Mouse (Mus musculus) monocyte, adult 5-6 weeks (primary cell): Measurements from ENCODE around the gene Gm13271. TPM values are rescaled to one million over a fixed set of nuclear protein-coding genes. Genes with fewer than 3 reads are reported as not detected.
"Not testable (repeated sequence)": the region's sequence is repeated elsewhere in the genome, so short reads cannot be mapped to it uniquely, and the experiment has no call there.

ENCODE experiments used
- ATAC-seq: fragments of 153-309, 156-312 bp; replicated peaks from 2 replicates; pipeline ENCODE4 v1.8.0; 2017; ENCODE audit warnings: mild to moderate bottlenecking; ENCODE audit not compliant: low TSS enrichment, insufficient number of reproducible peaks, severe bottlenecking, poor library complexity, low FRiP score
- total RNA-seq: library from RNA; stranded (forward); fragments of 200-1000, 200-491, 200-594 nt; gene quantifications from 3 replicates; pipeline ENCODE4 v1.2.3, GENCODE M21; 2017

The Gm13271 gene
- not detected in 3 replicates for total RNA-seq

GRCm38 (mm10) chr4:88754818-88755340 lies at the start of gene Gm13271:
Gene Gm13271 (plus strand): TSS chr4:88754868.
- not testable (repeated sequence) for ATAC-seq

GRCm38 (mm10) chr4:88705924-88706323 lies 48.7 kb upstream of the Gm13271 start:
- ATAC-seq = peak; percentile 71

GRCm38 (mm10) chr4:88707128-88707826 lies 47.4 kb upstream of the Gm13271 start:
- ATAC-seq = peak; percentile 76

GRCm38 (mm10) chr4:88714281-88714680 lies 40.4 kb upstream of the Gm13271 start:
- ATAC-seq = no peak

GRCm38 (mm10) chr4:88715059-88715458 lies 39.6 kb upstream of the Gm13271 start:
- ATAC-seq = no peak

- ATAC-seq = no peak
Observed at GRCm38 (mm10) chr4:88718715-88719114, 36.0 kb upstream of the Gm13271 start.

GRCm38 (mm10) chr4:88721791-88722721 lies 32.6 kb upstream of the Gm13271 start, which contains the start of the genes Gm26566 and Klhl9:
Gene Gm26566 (plus strand): TSS chr4:88721805.
Gene Klhl9 (minus strand): TSS chr4:88722465.
- ATAC-seq = peak; percentile 82

- ATAC-seq = no peak
Observed at GRCm38 (mm10) chr4:88723497-88724090, 31.1 kb upstream of the Gm13271 start.

- no peak for ATAC-seq
Observed at GRCm38 (mm10) chr4:88726727-88727126, 27.9 kb upstream of the Gm13271 start.

GRCm38 (mm10) chr4:88727324-88727723 lies 27.3 kb upstream of the Gm13271 start:
- peak; percentile 80 for ATAC-seq

GRCm38 (mm10) chr4:88738480-88738879 lies 16.2 kb upstream of the Gm13271 start:
- peak; percentile 83; the same call in 1 of the 2 replicates for ATAC-seq

GRCm38 (mm10) chr4:88739036-88739435 lies 15.6 kb upstream of the Gm13271 start:
- peak; percentile 67; the same call in 1 of the 2 replicates for ATAC-seq

GRCm38 (mm10) chr4:88741426-88741825 lies 13.2 kb upstream of the Gm13271 start:
- no peak for ATAC-seq

- ATAC-seq = no peak
Observed at GRCm38 (mm10) chr4:88742771-88743371, 11.8 kb upstream of the Gm13271 start.

- ATAC-seq = no peak
Observed at GRCm38 (mm10) chr4:88744207-88744606, 10.5 kb upstream of the Gm13271 start.

- no peak for ATAC-seq
Observed at GRCm38 (mm10) chr4:88749926-88750325, 4.7 kb upstream of the Gm13271 start.

GRCm38 (mm10) chr4:88756581-88757513 lies 2.2 kb downstream of the Gm13271 start:
- ATAC-seq = not testable (repeated sequence)
